Comparison of ENCODE assay signal across 11 mouse cellular contexts in the genomic region with DNA sequence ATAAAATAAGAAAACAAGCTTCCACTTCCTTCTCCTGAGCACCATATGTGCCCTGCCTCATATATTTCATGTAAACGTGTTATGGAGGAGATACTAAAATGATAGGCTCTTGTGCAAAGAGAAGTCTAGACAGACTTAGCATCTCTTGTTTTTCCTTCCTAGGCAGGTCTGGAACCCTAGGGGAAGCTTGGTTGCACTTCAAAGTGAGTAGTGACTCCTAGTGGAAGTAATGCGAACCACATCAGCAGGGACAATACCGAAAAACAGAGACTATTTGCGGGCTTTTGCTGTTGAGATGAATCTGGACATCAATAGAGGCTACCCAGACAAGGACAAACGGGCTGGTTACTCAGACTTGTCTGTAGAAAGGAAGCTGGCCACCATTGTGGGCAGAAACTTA. TPM values are rescaled to one million over a fixed set of nuclear protein-coding genes. Genes with fewer than 3 reads are reported as not detected.
DNase-seq lines count a peak whose midpoint lies in the region; ATAC-seq lines count a peak whose summit lies in the region.
"Had no signal": no experiment of that assay in that cellular context is flagged by ENCODE, and none has a peak within 500 bp of the region (broad histone marks: within the 10 kb centered on the region; RNA-seq: fewer than 3 reads in every experiment).

No protein-coding gene starts in this region.

- H3K9ac ChIP-seq in hindbrain, embryonic 11.5 days (ENCODE audit: low read depth, low read length) = no peak overlapping the region
- H3K9ac ChIP-seq in hindbrain, embryonic 16.5 days (ENCODE audit: low read depth, low read length) = no peak overlapping the region
- H3K9ac ChIP-seq: embryonic facial prominence, embryonic 12.5 days; limb, embryonic 15.5 days had no signal

- H3K27me3 ChIP-seq in hindbrain, embryonic 11.5 days (ENCODE audit: control insufficient read depth, insufficient read depth, low read length) = no peaks in the 10 kb centered on the region
- 0 out of 2 replicates have a peak, but pooled peaks cover 3% of the 10 kb centered on the region for H3K27me3 ChIP-seq in hindbrain, embryonic 16.5 days (replicated peaks; ENCODE audit: control insufficient read depth, insufficient read depth, low read length)
- H3K27me3 ChIP-seq in midbrain, embryonic 10.5 days (ENCODE audit: low read depth, poor library complexity, severe bottlenecking) = 0 out of 2 replicates have a peak, but pooled peaks cover 3% of the 10 kb centered on the region
- H3K27me3 ChIP-seq: embryonic facial prominence, embryonic 12.5 days; limb, embryonic 15.5 days had no signal

- H3K9me3 ChIP-seq in hindbrain, embryonic 11.5 days (ENCODE audit: control insufficient read depth, low read length) = no peaks in the 10 kb centered on the region
- no peaks in the 10 kb centered on the region for H3K9me3 ChIP-seq in hindbrain, embryonic 16.5 days (ENCODE audit: control insufficient read depth, low read length)
- H3K9me3 ChIP-seq in midbrain, embryonic 10.5 days (replicated peaks) = no peaks in the 10 kb centered on the region
- H3K9me3 ChIP-seq: embryonic facial prominence, embryonic 12.5 days; limb, embryonic 15.5 days had no signal

- WGBS in hindbrain, embryonic 11.5 days = 19% methylated on average over 5 of the region's 5 CpGs
- 12% methylated on average over 5 of the region's 5 CpGs for WGBS in hindbrain, embryonic 16.5 days
- 21% methylated on average over 5 of the region's 5 CpGs for WGBS in midbrain, embryonic 10.5 days

- H3K27ac ChIP-seq in hindbrain, embryonic 11.5 days (ENCODE audit: low read depth, low read length) = no peak overlapping the region
- H3K27ac ChIP-seq in hindbrain, embryonic 16.5 days (ENCODE audit: low read depth, low read length) = no peak overlapping the region
- no peak overlapping the region for H3K27ac ChIP-seq in midbrain, embryonic 10.5 days (replicated peaks)
- H3K27ac ChIP-seq: embryonic facial prominence, embryonic 12.5 days; limb, embryonic 15.5 days had no signal

- no peaks in the 10 kb centered on the region for H3K4me1 ChIP-seq in hindbrain, embryonic 11.5 days (replicated peaks; ENCODE audit: control insufficient read depth, insufficient read depth, low read length)
- no peaks in the 10 kb centered on the region for H3K4me1 ChIP-seq in hindbrain, embryonic 16.5 days (ENCODE audit: control insufficient read depth, insufficient read depth, low read depth, low read length)
- H3K4me1 ChIP-seq in midbrain, embryonic 10.5 days = no peaks in the 10 kb centered on the region
- H3K4me1 ChIP-seq: embryonic facial prominence, embryonic 12.5 days; limb, embryonic 15.5 days had no signal

- no peak for ATAC-seq in hindbrain, embryonic 11.5 days (ENCODE audit: low FRiP score)
- ATAC-seq in hindbrain, embryonic 16.5 days = no peak
- ATAC-seq in inflammation-experienced regulatory T-cells, adult 6 months = peak; percentile 74

- no peak overlapping the region for H3K4me3 ChIP-seq in hindbrain, embryonic 11.5 days (ENCODE audit: low read depth, low read length)
- no peak overlapping the region for H3K4me3 ChIP-seq in hindbrain, embryonic 16.5 days (ENCODE audit: low read length)
- H3K4me3 ChIP-seq in midbrain, embryonic 10.5 days = no peak overlapping the region
- H3K4me3 ChIP-seq: embryonic facial prominence, embryonic 12.5 days; limb, embryonic 15.5 days had no signal

- H3K4me2 ChIP-seq in hindbrain, embryonic 11.5 days (replicated peaks; ENCODE audit: low read depth, low read length) = no peak overlapping the region
- no peak overlapping the region for H3K4me2 ChIP-seq in hindbrain, embryonic 16.5 days (ENCODE audit: low read length)
- H3K4me2 ChIP-seq: embryonic facial prominence, embryonic 12.5 days; limb, embryonic 15.5 days had no signal

- peak; percentile 65 for DNase-seq in hindbrain, embryonic 11.5 days (ENCODE audit: low spot score)
- DNase-seq in CD4-positive helper T cell, adult 2 months (ENCODE audit: low read depth, low spot score) = peak; percentile 50
- DNase-seq in NIH3T3 (ENCODE audit: low read depth) = peak; percentile 85
- DNase-seq in retina, postnatal 1 day = peak; percentile 77
- DNase-seq in urinary bladder, postnatal 36 days (ENCODE audit: low spot score in 2 of 2) = no peak
- no peak for DNase-seq in midbrain, embryonic 10.5 days (ENCODE audit: low spot score)

- H3K36me3 ChIP-seq in hindbrain, embryonic 11.5 days (ENCODE audit: control insufficient read depth, insufficient read depth, low read length) = no peaks in the 10 kb centered on the region
- H3K36me3 ChIP-seq in hindbrain, embryonic 16.5 days (ENCODE audit: control insufficient read depth, insufficient read depth, low read length) = no peaks in the 10 kb centered on the region
- no peaks in the 10 kb centered on the region for H3K36me3 ChIP-seq in midbrain, embryonic 10.5 days
- H3K36me3 ChIP-seq: embryonic facial prominence, embryonic 12.5 days; limb, embryonic 15.5 days had no signal

RNA-seq across cellular contexts. Expression of a gene that starts 6.1 kb away (rescaled TPM):
- 23.9 and 29.3 TPM in 2 replicates for polyA plus RNA-seq in hindbrain, embryonic 11.5 days (2014; fragmentation: Nextera tagmentation; extraction: Ambion mirVana)
- polyA plus RNA-seq in hindbrain, embryonic 16.5 days (2015; fragmentation: Nextera tagmentation; extraction: Ambion mirVana) = 42.6 and 47.9 TPM in 2 replicates
- polyA plus RNA-seq in inflammation-experienced regulatory T-cells, adult 6 months (2017; shearing (Covaris generic)) = 10 to 100 TPM; 23.2 to 43.1 (median 30.5) TPM
- 26.6 and 28.4 TPM in 2 replicates for polyA plus RNA-seq in midbrain, embryonic 10.5 days (2016; fragmentation: Nextera tagmentation; extraction: Ambion mirVana)

RNA-seq across cellular contexts. Expression of a gene that starts 9.9 kb away (rescaled TPM):
- 38.1 and 38.8 TPM in 2 replicates for polyA plus RNA-seq in hindbrain, embryonic 11.5 days (2014; fragmentation: Nextera tagmentation; extraction: Ambion mirVana)
- 12.8 and 17.6 TPM in 2 replicates for polyA plus RNA-seq in hindbrain, embryonic 16.5 days (2015; fragmentation: Nextera tagmentation; extraction: Ambion mirVana)
- under 1 TPM in 1 of 3 experiments, not detected in 2; 0.42 TPM for polyA plus RNA-seq in inflammation-experienced regulatory T-cells, adult 6 months (2017; shearing (Covaris generic))
- 42.3 and 50.6 TPM in 2 replicates for polyA plus RNA-seq in midbrain, embryonic 10.5 days (2016; fragmentation: Nextera tagmentation; extraction: Ambion mirVana)

RNA-seq across cellular contexts. Expression of a gene that starts 18.0 kb away (rescaled TPM):
- polyA plus RNA-seq in hindbrain, embryonic 11.5 days (2014; fragmentation: Nextera tagmentation; extraction: Ambion mirVana) = 0.90 and 1.3 TPM in 2 replicates
- polyA plus RNA-seq in hindbrain, embryonic 16.5 days (2015; fragmentation: Nextera tagmentation; extraction: Ambion mirVana) = 1.6 and 1.9 TPM in 2 replicates
- polyA plus RNA-seq in inflammation-experienced regulatory T-cells, adult 6 months (2017; shearing (Covaris generic)) = not detected
- 0.57 and 1.3 TPM in 2 replicates for polyA plus RNA-seq in midbrain, embryonic 10.5 days (2016; fragmentation: Nextera tagmentation; extraction: Ambion mirVana)
- polyA plus RNA-seq: embryonic facial prominence, embryonic 12.5 days; small intestine, adult 2 months had no signal

RNA-seq across cellular contexts. Expression of a gene that starts 24.8 kb away (rescaled TPM):
- 268 and 291 TPM in 2 replicates for polyA plus RNA-seq in hindbrain, embryonic 11.5 days (2014; fragmentation: Nextera tagmentation; extraction: Ambion mirVana)
- 482 and 563 TPM in 2 replicates for polyA plus RNA-seq in hindbrain, embryonic 16.5 days (2015; fragmentation: Nextera tagmentation; extraction: Ambion mirVana)
- polyA plus RNA-seq in inflammation-experienced regulatory T-cells, adult 6 months (2017; shearing (Covaris generic)) = 10 to 100 TPM; 56.1 to 98.5 (median 65.6) TPM
- polyA plus RNA-seq in midbrain, embryonic 10.5 days (2016; fragmentation: Nextera tagmentation; extraction: Ambion mirVana) = 282 and 288 TPM in 2 replicates

Comparison
In these comparisons a context has a peak if more than half of its experiments do, and no peak if none do; other contexts are left out.
1. DNase-seq: peak in hindbrain, embryonic 11.5 days (single experiment), CD4-positive helper T cell, adult 2 months (single experiment), NIH3T3 (single experiment) and retina, postnatal 1 day (single experiment); none in urinary bladder, postnatal 36 days (0 of 2) and midbrain, embryonic 10.5 days (single experiment).